Mouse (Mus musculus): Measurements from ENCODE around the gene Ndufaf7. TPM values are rescaled to one million over a fixed set of nuclear protein-coding genes. Genes with fewer than 3 reads are reported as not detected.
A peak's percentile ranks its signal among the peaks of the same experiment; 100 is the strongest.

The Ndufaf7 gene
- polyA plus RNA-seq, 1 experiment from 2014 or later = 40.6 TPM

DNA sequence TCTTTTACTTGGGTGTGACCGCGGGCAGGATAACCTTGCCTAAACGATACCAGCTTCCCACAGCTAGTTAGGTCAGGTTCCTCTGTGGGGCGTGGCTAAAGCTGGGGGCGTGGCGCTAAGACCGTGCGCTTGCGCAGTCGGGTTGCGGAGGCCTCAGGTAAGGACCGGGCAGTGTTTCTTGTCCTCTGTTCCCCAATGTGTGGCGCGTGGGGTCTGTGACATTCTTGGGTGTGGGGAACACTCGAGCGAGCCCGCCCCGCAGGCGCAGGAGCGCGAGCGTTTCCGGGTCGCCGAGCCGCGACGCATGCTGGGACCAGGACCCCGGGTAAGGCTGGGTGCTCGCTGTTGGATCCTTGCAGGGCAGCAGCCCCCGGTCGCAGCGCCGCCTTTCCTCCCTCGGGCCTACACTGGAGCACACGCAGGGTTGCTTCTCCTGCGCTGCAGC, 20.5 kb upstream of the Ndufaf7 start, which contains the start of gene Cebpzos:
Gene Cebpzos, plus strand, starts transcription at position 132 of the 445 bp plus-strand sequence.
- WGBS = under 1% methylated on average over 31 of the region's 37 CpGs
- Histone ChIP-seq H3K27ac (replicated peaks) (peak within 1 kb of the TSS; percentile 90), H3K4me1 (replicated peaks; ENCODE audit: control insufficient read depth, insufficient read depth) (no peaks in the 10 kb centered on the region; the same call in 1 of the 2 replicates), H3K4me2 (replicated peaks; ENCODE audit: low read depth) (peak within 1 kb of the TSS; percentile 69), H3K27me3 (ENCODE audit: control insufficient read depth, insufficient read depth, low read length) (no peaks in the 10 kb centered on the region), H3K9me3 (ENCODE audit: control insufficient read depth, low read length) (no peaks in the 10 kb centered on the region), H3K36me3 (ENCODE audit: control insufficient read depth, insufficient read depth, low read length) (peaks cover 8% of the 10 kb centered on the region), H3K9ac (ENCODE audit: low read length) (peak within 1 kb of the TSS; percentile 80), H3K4me3 (ENCODE audit: low read depth, low read length) (peak within 1 kb of the TSS; percentile 59)
- peak; percentile 94 for ATAC-seq (ENCODE audit: low FRiP score, low TSS enrichment)
- peak; percentile 93 for DNase-seq (ENCODE audit: low spot score)
- peak; percentile 18; the same call in 1 of the 2 replicates for TF ChIP-seq CTCF (IDR thresholded peaks at IDR 0.05; ENCODE audit: low read depth)
- TF ChIP-seq EP300 (optimal IDR thresholded peaks at IDR 0.05) = no peak

GRCm38 (mm10) chr17:78916899-78917298, 20.0 kb upstream of the Ndufaf7 start:
- Histone ChIP-seq H3K36me3 (ENCODE audit: control insufficient read depth, insufficient read depth, low read length) (peaks cover 12% of the 10 kb centered on the region), H3K9me3 (ENCODE audit: control insufficient read depth, low read length) (no peaks in the 10 kb centered on the region), H3K4me3 (ENCODE audit: low read depth, low read length) (peak overlapping the region; percentile 59), H3K4me2 (replicated peaks; ENCODE audit: low read depth) (peak overlapping the region; percentile 69), H3K27me3 (ENCODE audit: control insufficient read depth, insufficient read depth, low read length) (no peaks in the 10 kb centered on the region), H3K27ac (replicated peaks) (peak overlapping the region; percentile 90), H3K4me1 (replicated peaks; ENCODE audit: control insufficient read depth, insufficient read depth) (no peaks in the 10 kb centered on the region; the same call in 1 of the 2 replicates), H3K9ac (ENCODE audit: low read length) (peak overlapping the region; percentile 80)
- WGBS = under 1% methylated on average over 11 of the region's 11 CpGs
- DNase-seq (ENCODE audit: low spot score) (no peak), ATAC-seq (ENCODE audit: low FRiP score, low TSS enrichment) (peak; percentile 33; the same call in 1 of the 2 replicates)
- TF ChIP-seq EP300 (optimal IDR thresholded peaks at IDR 0.05) = no peak
- TF ChIP-seq CTCF (IDR thresholded peaks at IDR 0.05; ENCODE audit: low read depth) = no peak

GRCm38 (mm10) chr17:78917696-78918095, 19.2 kb upstream of the Ndufaf7 start:
- Histone ChIP-seq H3K27me3 (ENCODE audit: control insufficient read depth, insufficient read depth, low read length) (no peaks in the 10 kb centered on the region), H3K27ac (replicated peaks) (no peak overlapping the region), H3K4me2 (replicated peaks; ENCODE audit: low read depth) (0 out of 2 replicates have a peak overlapping the region, but pooled peaks have one; percentile 69), H3K9me3 (ENCODE audit: control insufficient read depth, low read length) (no peaks in the 10 kb centered on the region), H3K4me1 (replicated peaks; ENCODE audit: control insufficient read depth, insufficient read depth) (no peaks in the 10 kb centered on the region; the same call in 1 of the 2 replicates), H3K36me3 (ENCODE audit: control insufficient read depth, insufficient read depth, low read length) (peaks cover 17% of the 10 kb centered on the region), H3K4me3 (ENCODE audit: low read depth, low read length) (no peak overlapping the region), H3K9ac (ENCODE audit: low read length) (no peak overlapping the region)
- ATAC-seq (ENCODE audit: low FRiP score, low TSS enrichment) (no peak), DNase-seq (ENCODE audit: low spot score) (no peak)
- TF ChIP-seq CTCF (IDR thresholded peaks at IDR 0.05; ENCODE audit: low read depth) (no peak), EP300 (optimal IDR thresholded peaks at IDR 0.05) (no peak)
- WGBS = 41% methylated on average over 6 of the region's 6 CpGs

DNA sequence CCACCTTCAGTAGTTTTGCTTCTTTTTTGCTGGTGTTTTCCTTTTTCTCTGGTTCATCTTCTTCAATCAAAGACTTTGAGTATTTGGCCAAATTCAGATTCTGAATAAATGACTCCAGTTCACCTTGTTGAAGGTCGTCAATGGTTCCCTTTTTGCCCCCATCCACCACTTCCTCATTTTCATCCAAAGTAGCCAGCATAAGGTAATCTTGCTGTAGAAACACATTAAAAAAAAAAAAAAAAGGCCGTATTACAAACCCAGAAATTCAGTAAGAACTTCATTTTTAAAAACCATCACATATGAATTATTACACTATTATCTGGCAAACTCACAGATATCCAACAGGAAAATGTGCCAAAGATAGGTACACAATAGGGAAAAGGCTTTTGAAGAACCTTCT, 1.1 kb upstream of the Ndufaf7 start:
- H3K9ac ChIP-seq (ENCODE audit: low read length) = no peak overlapping the region; the same call in 1 of the 2 replicates
- ATAC-seq (ENCODE audit: low FRiP score, low TSS enrichment) (no peak), DNase-seq (ENCODE audit: low spot score) (no peak)
- peak overlapping the region; percentile 84 for H3K4me3 ChIP-seq (ENCODE audit: low read depth, low read length)
- H3K9me3 ChIP-seq (ENCODE audit: control insufficient read depth, low read length) = no peaks in the 10 kb centered on the region
- H3K4me2 ChIP-seq (replicated peaks; ENCODE audit: low read depth) = peak overlapping the region; percentile 87
- TF ChIP-seq CTCF (IDR thresholded peaks at IDR 0.05; ENCODE audit: low read depth) (no peak), EP300 (optimal IDR thresholded peaks at IDR 0.05) (no peak)
- H3K27me3 ChIP-seq (ENCODE audit: control insufficient read depth, insufficient read depth, low read length) = no peaks in the 10 kb centered on the region
- H3K4me1 ChIP-seq (replicated peaks; ENCODE audit: control insufficient read depth, insufficient read depth) = no peaks in the 10 kb centered on the region
- no peak overlapping the region for H3K27ac ChIP-seq (replicated peaks)
- 74% methylated on average over 2 of the region's 2 CpGs for WGBS
- H3K36me3 ChIP-seq (ENCODE audit: control insufficient read depth, insufficient read depth, low read length) = peaks cover 8% of the 10 kb centered on the region

GRCm38 (mm10) chr17:78937229-78937853, 405 bp downstream of the Ndufaf7 start:
- Histone ChIP-seq H3K4me3 (ENCODE audit: low read depth, low read length) (peak overlapping the region; percentile 84), H3K4me2 (replicated peaks; ENCODE audit: low read depth) (peak overlapping the region; percentile 87), H3K4me1 (replicated peaks; ENCODE audit: control insufficient read depth, insufficient read depth) (no peaks in the 10 kb centered on the region), H3K36me3 (ENCODE audit: control insufficient read depth, insufficient read depth, low read length) (0 out of 2 replicates have a peak, but pooled peaks cover 2% of the 10 kb centered on the region), H3K9me3 (ENCODE audit: control insufficient read depth, low read length) (no peaks in the 10 kb centered on the region), H3K27me3 (ENCODE audit: control insufficient read depth, insufficient read depth, low read length) (no peaks in the 10 kb centered on the region), H3K9ac (ENCODE audit: low read length) (peak overlapping the region; percentile 82), H3K27ac (replicated peaks) (peak overlapping the region; percentile 63; the same call in 1 of the 2 replicates)
- DNase-seq (ENCODE audit: low spot score) (no peak), ATAC-seq (ENCODE audit: low FRiP score, low TSS enrichment) (peak; percentile 23; the same call in 1 of the 2 replicates)
- TF ChIP-seq CTCF (IDR thresholded peaks at IDR 0.05; ENCODE audit: low read depth) (no peak), EP300 (optimal IDR thresholded peaks at IDR 0.05) (no peak)
- 5% methylated on average over 26 of the region's 26 CpGs for WGBS

DNA sequence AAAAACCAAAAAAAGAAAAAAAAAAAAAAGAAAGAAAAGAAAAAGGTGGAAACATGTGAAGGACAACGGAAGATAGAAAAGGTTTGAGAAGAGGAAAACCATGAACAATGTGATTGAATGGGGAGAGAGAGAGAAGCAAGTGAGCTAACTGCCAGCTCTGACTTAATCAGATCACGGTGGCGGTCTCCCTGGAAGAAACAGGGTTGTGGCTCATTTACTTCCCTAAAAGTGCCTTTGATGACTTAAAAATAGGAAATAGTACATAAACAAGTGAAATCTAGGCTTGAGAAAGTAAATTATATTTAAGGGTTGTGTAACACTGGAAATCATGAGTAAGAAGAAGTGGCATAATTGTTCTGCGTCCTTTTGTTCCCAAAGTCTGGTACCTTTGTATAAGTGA, 2.0 kb downstream of the Ndufaf7 start:
- no peaks in the 10 kb centered on the region for H3K9me3 ChIP-seq (ENCODE audit: control insufficient read depth, low read length)
- ATAC-seq (ENCODE audit: low FRiP score, low TSS enrichment) = no peak
- 88% methylated on average over 4 of the region's 4 CpGs for WGBS

More for the DNA sequence above, 2.0 kb downstream of the Ndufaf7 start:
- Histone ChIP-seq H3K4me1 (replicated peaks; ENCODE audit: control insufficient read depth, insufficient read depth) (no peaks in the 10 kb centered on the region), H3K27ac (replicated peaks) (no peak overlapping the region), H3K36me3 (ENCODE audit: control insufficient read depth, insufficient read depth, low read length) (no peaks in the 10 kb centered on the region; the same call in 1 of the 2 replicates), H3K4me2 (replicated peaks; ENCODE audit: low read depth) (no peak overlapping the region), H3K4me3 (ENCODE audit: low read depth, low read length) (no peak overlapping the region), H3K27me3 (ENCODE audit: control insufficient read depth, insufficient read depth, low read length) (no peaks in the 10 kb centered on the region), H3K9ac (ENCODE audit: low read length) (no peak overlapping the region)
- DNase-seq (ENCODE audit: low spot score) = no peak
- TF ChIP-seq EP300 (optimal IDR thresholded peaks at IDR 0.05) (no peak), CTCF (IDR thresholded peaks at IDR 0.05; ENCODE audit: low read depth) (no peak)
